Mouse (Mus musculus) layer of hippocampus, postnatal 14 days (tissue): ENCODE results near the gene Olfr867. TPM values are rescaled to one million over a fixed set of nuclear protein-coding genes. Genes with fewer than 3 reads are reported as not detected.

Experiments
- DNase-seq, 2 experiments: peaks; one replicate each; pipeline ENCODE4 v3.0.0; 2021 to 2022; ENCODE audit warnings: low spot score in 2 of 2, mixed read lengths in 1 of 2
- long read RNA-seq, 2 experiments: library from polyadenylated mRNA; stranded (forward); transcript quantifications; one replicate each; pipeline ENCODE4 v2.0.0; 2021
- microRNA-seq, 2 experiments: library from miRNA; unstranded; fragments of <30 nt; microRNA quantifications; one replicate each; pipeline ENCODE4 v1.2.0; 2021
- total RNA-seq, 2 experiments: library from RNA; stranded (reverse); gene quantifications; 2 replicates each; pipeline ENCODE4 v1.2.3; 2021

Olfr867 gene
- not detected for total RNA-seq
- long read RNA-seq, experiment 1, result 0 reads
- long read RNA-seq, experiment 2, result 0 reads

GRCm38 (mm10) chr9:20057462-20057861, at the start of gene Olfr867:
Gene Olfr867 (minus strand): TSS chr9:20057562.
- no peak for DNase-seq

DNA sequence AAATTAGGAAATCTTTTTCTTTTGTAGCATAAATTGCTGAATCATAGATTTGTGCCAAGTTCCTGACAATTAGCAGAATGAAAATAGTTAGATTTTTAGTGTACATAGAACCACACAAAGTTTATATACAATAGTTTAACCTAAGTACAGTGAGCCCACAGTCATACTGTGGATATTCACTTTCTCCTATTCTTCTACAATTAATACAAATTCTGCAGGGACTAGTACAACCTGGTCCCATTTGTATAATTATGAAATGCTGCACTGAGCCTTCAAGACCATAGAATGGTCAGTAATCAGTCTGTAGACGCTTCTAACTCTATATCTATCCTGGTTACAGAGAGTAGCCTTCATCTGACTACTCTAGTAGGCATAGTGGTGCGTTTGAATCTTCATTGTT, 41.0 kb upstream of the Olfr867 start, which contains the start of gene Olfr868:
Olfr868 (plus strand) TSS at position 301 of the 400 bp plus-strand sequence.
- DNase-seq, result no peak

DNA sequence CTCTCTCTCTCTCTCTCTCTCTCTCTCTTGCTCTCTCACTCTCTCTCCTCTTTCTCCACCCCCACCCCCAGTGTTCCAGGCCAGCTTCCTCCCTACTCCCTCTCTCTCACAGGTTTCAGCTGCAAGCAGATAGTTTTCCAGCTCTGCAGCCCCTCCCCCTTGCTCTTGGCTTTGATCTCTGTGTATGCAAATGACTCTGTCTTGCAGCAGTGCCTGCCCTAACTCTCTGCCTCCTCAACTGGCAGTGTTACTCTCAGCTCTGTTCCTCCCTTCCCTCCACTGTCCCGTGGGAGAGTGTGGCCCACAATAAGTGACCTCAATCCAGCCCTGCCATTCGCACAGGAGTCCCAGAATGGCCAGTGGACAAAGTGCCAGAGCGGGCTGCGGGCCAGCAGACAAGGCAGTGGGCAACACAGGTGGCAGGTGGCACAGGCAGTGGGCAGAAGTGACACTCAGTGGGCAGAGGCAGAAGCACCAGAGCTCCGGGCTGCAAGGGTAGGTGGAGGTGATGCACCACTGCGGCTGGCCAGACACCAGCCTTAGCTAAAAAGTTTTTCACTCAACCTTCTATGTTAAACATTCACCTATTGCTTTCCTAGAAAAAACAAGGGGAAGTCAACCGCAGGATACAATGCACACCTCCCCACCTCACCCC, 16.3 kb upstream of the Olfr867 start:
- no peak for DNase-seq

DNA sequence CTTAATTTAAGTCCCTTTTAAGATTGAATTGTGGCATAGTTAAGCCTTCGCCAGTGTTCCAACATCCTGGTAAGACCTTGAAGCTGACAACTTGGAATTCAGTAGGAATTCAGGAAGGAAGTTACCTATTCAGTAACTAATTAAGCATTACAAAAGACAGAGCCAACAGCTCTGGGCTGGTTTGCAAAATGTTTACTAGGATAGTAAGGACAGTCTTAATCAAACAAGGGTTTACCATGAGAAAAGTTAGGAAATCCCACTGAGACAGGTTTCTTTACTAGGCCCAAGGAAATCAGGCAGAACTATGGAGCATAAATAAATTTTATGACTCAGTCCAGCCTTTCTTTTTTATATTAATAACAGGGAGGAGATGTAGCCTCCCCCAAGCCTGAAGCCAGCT, 13.9 kb upstream of the Olfr867 start:
- DNase-seq, result no peak

DNA sequence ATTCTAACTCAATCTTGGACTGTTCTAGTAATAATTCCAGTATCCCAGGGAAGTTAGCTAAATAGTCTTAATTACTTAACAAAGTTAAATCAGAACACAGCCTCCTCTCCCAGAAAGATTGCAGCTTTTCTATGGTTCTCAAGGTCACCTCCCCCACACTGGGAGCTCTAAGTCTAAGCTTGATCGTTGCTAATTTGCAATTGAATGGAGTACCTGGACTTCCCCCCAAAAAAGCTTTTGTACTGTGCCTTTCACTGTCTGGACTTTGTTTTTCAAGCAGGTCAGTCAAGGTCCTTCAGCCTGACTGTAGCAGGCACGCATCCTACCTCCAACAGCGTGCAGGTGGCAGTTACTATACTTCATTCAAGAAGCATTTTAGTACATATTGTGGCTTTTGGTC, 12.9 kb upstream of the Olfr867 start:
- DNase-seq, result no peak

DNA sequence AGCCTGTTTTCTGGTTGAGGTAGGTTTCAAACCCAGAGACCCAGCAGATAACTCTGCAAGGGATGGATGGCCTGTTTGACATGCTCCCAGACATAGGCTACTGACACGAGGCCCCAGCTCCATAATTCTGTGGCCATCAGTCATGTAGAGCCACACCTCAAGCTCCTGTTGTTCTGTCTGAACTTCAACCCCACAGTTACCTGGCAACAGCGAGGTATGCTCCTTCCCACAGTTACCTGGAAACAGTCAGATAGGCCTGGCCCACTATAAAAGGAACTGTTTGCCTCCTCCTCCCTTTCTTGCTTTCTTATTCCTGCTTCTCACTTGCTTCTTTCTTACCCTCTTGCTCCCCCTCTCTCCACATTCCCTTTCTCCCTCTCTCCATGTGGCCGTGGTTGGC, 9.4 kb downstream of the Olfr867 start:
- DNase-seq, result no peak

GRCm38 (mm10) chr9:20027935-20028334, 29.4 kb downstream of the Olfr867 start, which contains the start of gene Olfr866:
Gene Olfr866 (minus strand): TSS chr9:20028035.
- no peak for DNase-seq

Small RNAs within 50 kb of the gene (microRNA-seq; reads per million reads assigned to microRNA genes)
- gene Gm26231 (0 reads per million in 2 experiments), gene Gm44395 (0 reads per million in 2 experiments)

Other genes with a start within 250 kb of the Olfr867 start
- gene Olfr860, start 207.8 kb downstream of the Olfr867 start, total RNA-seq, result not detected
- not detected for gene Olfr862, start 169.6 kb downstream of the Olfr867 start, total RNA-seq
- gene Olfr77, start 140.7 kb downstream of the Olfr867 start, total RNA-seq, result not detected
- not detected for gene Olfr866, start 29.5 kb downstream of the Olfr867 start, total RNA-seq
- gene Olfr868, start 41.1 kb upstream of the Olfr867 start, total RNA-seq, result not detected
- gene Olfr869, start 71.4 kb upstream of the Olfr867 start, total RNA-seq, result not detected
- gene Olfr870, start 116.5 kb upstream of the Olfr867 start, total RNA-seq, result not detected
- not detected for gene Olfr871, start 154.6 kb upstream of the Olfr867 start, total RNA-seq
- not detected for gene Olfr872, start 179.6 kb upstream of the Olfr867 start, total RNA-seq
- not detected for gene Olfr39, start 224.8 kb upstream of the Olfr867 start, total RNA-seq
- gene Olfr873, start 241.0 kb upstream of the Olfr867 start, total RNA-seq, result not detected